Mouse (Mus musculus): ENCODE data around the gene Phf23. TPM values are rescaled to one million over a fixed set of nuclear protein-coding genes. Genes with fewer than 3 reads are reported as not detected.
A peak's percentile ranks its signal among the peaks of the same experiment; 100 is the strongest.

Gene Phf23
- polyA plus RNA-seq, 1 experiment from 2014 or later, result 82.2 TPM

DNA sequence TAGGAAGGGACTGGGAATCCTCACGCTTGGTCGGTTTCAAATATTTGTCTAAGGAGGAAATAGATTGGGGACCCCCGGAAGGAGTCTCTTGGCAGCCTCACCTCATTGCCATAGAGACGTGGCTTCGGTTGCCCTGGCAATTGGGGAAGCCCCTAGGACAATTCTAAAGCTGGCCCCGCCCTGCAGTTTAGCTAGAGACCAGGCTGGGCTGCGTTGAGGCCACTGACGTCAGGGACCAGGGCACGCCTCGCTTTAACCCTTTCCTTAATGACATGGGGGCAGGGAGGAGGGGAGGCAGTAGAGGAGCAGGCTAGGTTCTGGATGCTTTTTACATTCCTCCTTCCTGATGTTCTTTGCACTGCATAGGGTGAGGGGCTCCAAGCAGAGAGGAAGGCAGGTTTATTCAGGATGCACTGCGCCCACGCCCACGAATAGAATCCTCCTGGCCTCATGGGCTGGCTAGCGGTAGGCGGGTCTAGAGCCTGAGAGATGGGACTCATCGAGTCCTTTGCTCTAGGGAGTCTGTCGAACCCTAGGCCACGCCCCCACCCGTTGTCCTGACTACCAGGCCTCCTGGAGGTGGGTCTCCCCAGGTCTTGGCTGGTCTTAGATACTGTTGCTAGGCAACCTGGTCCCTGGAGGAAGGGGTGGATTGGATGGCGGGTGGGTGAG is 33.7 kb downstream of the Phf23 start:
- peak overlapping the region; percentile 74 for H3K4me2 ChIP-seq (replicated peaks)
- H3K27ac ChIP-seq, result peak overlapping the region; percentile 96
- H3K36me3 ChIP-seq, result peaks cover 37% of the 10 kb centered on the region
- H3K9me3 ChIP-seq, result no peaks in the 10 kb centered on the region
- ATAC-seq, result peak; percentile 96
- H3K9ac ChIP-seq (replicated peaks), result peak overlapping the region; percentile 67
- peaks cover 67% of the 10 kb centered on the region for H3K4me1 ChIP-seq (replicated peaks)
- no peaks in the 10 kb centered on the region for H3K27me3 ChIP-seq
- 0% methylated on average over 20 of the region's 20 CpGs for WGBS
- peak overlapping the region; percentile 43 for H3K4me3 ChIP-seq (replicated peaks)

GRCm38 (mm10) chr11:70029829-70030550 is 34.4 kb downstream of the Phf23 start:
- 16% methylated on average over 11 of the region's 11 CpGs for WGBS
- peak; percentile 49 for ATAC-seq
- no peaks in the 10 kb centered on the region for H3K9me3 ChIP-seq
- peaks cover 42% of the 10 kb centered on the region for H3K36me3 ChIP-seq
- peak overlapping the region; percentile 74 for H3K4me2 ChIP-seq (replicated peaks)
- no peaks in the 10 kb centered on the region for H3K27me3 ChIP-seq
- H3K27ac ChIP-seq, result peak overlapping the region; percentile 96
- H3K4me3 ChIP-seq (replicated peaks), result peak overlapping the region; percentile 43
- H3K4me1 ChIP-seq (replicated peaks), result peaks cover 60% of the 10 kb centered on the region
- peak overlapping the region; percentile 67 for H3K9ac ChIP-seq (replicated peaks)

- Histone ChIP-seq H3K9ac (replicated peaks) (peak overlapping the region; percentile 67), H3K4me2 (replicated peaks) (peak overlapping the region; percentile 74), H3K27ac (peak overlapping the region; percentile 96), H3K36me3 (peaks cover 45% of the 10 kb centered on the region), H3K4me3 (replicated peaks) (peak overlapping the region; percentile 43), H3K4me1 (replicated peaks) (peaks cover 52% of the 10 kb centered on the region), H3K27me3 (no peaks in the 10 kb centered on the region), H3K9me3 (no peaks in the 10 kb centered on the region)
- ATAC-seq, result no peak
- WGBS, result 90% methylated on average over 28 of the region's 28 CpGs
Measured at GRCm38 (mm10) chr11:70030651-70031320, 35.2 kb downstream of the Phf23 start.

DNA sequence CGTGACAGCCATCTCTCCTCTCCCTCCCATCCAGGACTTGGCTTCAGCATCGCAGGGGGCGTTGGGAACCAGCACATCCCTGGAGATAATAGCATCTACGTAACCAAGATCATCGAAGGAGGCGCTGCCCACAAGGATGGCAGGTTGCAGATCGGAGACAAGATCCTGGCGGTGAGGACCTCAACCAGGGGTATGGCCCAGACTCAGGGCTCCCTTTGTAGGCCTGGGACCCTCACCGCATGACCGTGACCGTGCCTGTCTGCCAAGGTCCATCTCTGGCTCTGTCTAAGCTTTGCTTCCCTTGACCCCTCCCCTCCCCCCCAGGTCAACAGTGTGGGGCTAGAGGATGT is 35.7 kb downstream of the Phf23 start:
- H3K9me3 ChIP-seq, result no peaks in the 10 kb centered on the region
- 95% methylated on average over 11 of the region's 11 CpGs for WGBS
- no peak overlapping the region; the same call in 1 of the 2 replicates for H3K4me2 ChIP-seq (replicated peaks)
- H3K9ac ChIP-seq (replicated peaks), result no peak overlapping the region
- peaks cover 45% of the 10 kb centered on the region for H3K36me3 ChIP-seq
- H3K4me1 ChIP-seq (replicated peaks), result peaks cover 47% of the 10 kb centered on the region
- ATAC-seq, result no peak
- no peak overlapping the region for H3K27ac ChIP-seq
- H3K27me3 ChIP-seq, result no peaks in the 10 kb centered on the region
- H3K4me3 ChIP-seq (replicated peaks), result no peak overlapping the region

GRCm38 (mm10) chr11:70038174-70038573 is 42.6 kb downstream of the Phf23 start:
- no peaks in the 10 kb centered on the region for H3K4me1 ChIP-seq (replicated peaks)
- H3K4me3 ChIP-seq (replicated peaks), result no peak overlapping the region
- no peaks in the 10 kb centered on the region for H3K27me3 ChIP-seq
- H3K9me3 ChIP-seq, result no peaks in the 10 kb centered on the region
- H3K9ac ChIP-seq (replicated peaks), result no peak overlapping the region
- no peak overlapping the region for H3K4me2 ChIP-seq (replicated peaks)
- no peak overlapping the region for H3K27ac ChIP-seq
- ATAC-seq, result no peak
- WGBS, result 85% methylated on average over 7 of the region's 7 CpGs
- peaks cover 76% of the 10 kb centered on the region for H3K36me3 ChIP-seq

- Histone ChIP-seq H3K36me3 (peaks cover 78% of the 10 kb centered on the region), H3K4me2 (replicated peaks) (no peak overlapping the region), H3K27ac (no peak overlapping the region), H3K9me3 (no peaks in the 10 kb centered on the region), H3K9ac (replicated peaks) (no peak overlapping the region), H3K4me1 (replicated peaks) (0 out of 2 replicates have a peak, but pooled peaks cover 6% of the 10 kb centered on the region), H3K27me3 (no peaks in the 10 kb centered on the region), H3K4me3 (replicated peaks) (no peak overlapping the region)
- no peak for ATAC-seq
- 95% methylated on average over 10 of the region's 10 CpGs for WGBS
Measured at GRCm38 (mm10) chr11:70039631-70040030, 44.1 kb downstream of the Phf23 start.

DNA sequence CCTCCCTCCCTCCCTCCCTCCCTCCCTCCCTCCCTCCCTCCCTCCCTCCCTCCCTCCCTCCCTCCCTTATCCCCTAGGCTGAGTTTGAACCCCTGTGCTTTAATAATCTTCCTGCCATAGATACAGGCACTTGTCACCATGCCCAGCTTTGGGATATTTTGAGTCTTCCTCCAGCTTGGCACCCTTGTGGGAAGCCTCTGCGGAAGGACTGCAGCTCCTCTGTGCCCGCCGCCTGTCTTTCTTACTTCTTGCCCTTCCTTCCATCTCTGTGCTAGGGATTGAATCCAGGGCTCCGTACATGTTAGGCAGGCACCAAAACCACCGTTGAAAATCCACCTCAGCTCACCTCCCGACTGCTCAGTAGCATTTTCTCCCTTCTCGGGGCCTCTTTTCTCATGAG is 44.6 kb downstream of the Phf23 start:
- Histone ChIP-seq H3K27me3 (no peaks in the 10 kb centered on the region), H3K9ac (replicated peaks) (no peak overlapping the region), H3K27ac (no peak overlapping the region), H3K9me3 (no peaks in the 10 kb centered on the region), H3K4me1 (replicated peaks) (0 out of 2 replicates have a peak, but pooled peaks cover 6% of the 10 kb centered on the region), H3K36me3 (peaks cover 78% of the 10 kb centered on the region), H3K4me3 (replicated peaks) (no peak overlapping the region), H3K4me2 (replicated peaks) (no peak overlapping the region)
- 90% methylated on average over 7 of the region's 7 CpGs for WGBS
- ATAC-seq, result no peak

- WGBS, result 91% methylated on average over 23 of the region's 23 CpGs
- H3K4me3 ChIP-seq (replicated peaks), result no peak overlapping the region
- no peak for ATAC-seq
- no peak overlapping the region for H3K9ac ChIP-seq (replicated peaks)
- no peaks in the 10 kb centered on the region for H3K27me3 ChIP-seq
- no peak overlapping the region for H3K27ac ChIP-seq
- no peaks in the 10 kb centered on the region for H3K9me3 ChIP-seq
- 0 out of 2 replicates have a peak, but pooled peaks cover 6% of the 10 kb centered on the region for H3K4me1 ChIP-seq (replicated peaks)
- H3K36me3 ChIP-seq, result peaks cover 76% of the 10 kb centered on the region
- H3K4me2 ChIP-seq (replicated peaks), result no peak overlapping the region
Measured at GRCm38 (mm10) chr11:70042309-70043085, 46.9 kb downstream of the Phf23 start.

DNA sequence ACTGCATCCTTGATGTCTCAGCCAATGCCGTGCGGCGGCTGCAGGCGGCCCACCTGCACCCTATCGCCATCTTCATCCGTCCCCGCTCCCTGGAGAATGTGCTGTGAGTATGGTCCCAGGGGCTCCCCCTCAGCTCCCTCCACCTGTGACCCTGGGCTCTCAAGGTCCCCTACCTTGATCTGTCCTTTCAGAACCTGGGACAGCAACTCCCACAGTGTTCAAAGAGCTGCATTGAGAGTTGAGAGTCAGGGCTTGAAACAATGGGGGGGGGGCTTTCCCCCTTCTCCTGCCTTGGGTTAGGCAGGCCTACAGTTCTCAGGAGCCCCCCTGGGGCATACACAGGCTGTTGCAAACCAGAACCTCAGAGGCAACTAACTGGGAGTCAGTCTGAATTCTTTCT is 48.1 kb downstream of the Phf23 start:
- ATAC-seq, result no peak
- H3K4me1 ChIP-seq (replicated peaks), result 0 out of 2 replicates have a peak, but pooled peaks cover 6% of the 10 kb centered on the region
- no peak overlapping the region for H3K4me2 ChIP-seq (replicated peaks)
- H3K9me3 ChIP-seq, result no peaks in the 10 kb centered on the region
- peaks cover 65% of the 10 kb centered on the region for H3K36me3 ChIP-seq
- no peak overlapping the region for H3K4me3 ChIP-seq (replicated peaks)
- no peak overlapping the region for H3K27ac ChIP-seq
- WGBS, result 81% methylated on average over 7 of the region's 7 CpGs
- H3K9ac ChIP-seq (replicated peaks), result no peak overlapping the region
- no peaks in the 10 kb centered on the region for H3K27me3 ChIP-seq

DNA sequence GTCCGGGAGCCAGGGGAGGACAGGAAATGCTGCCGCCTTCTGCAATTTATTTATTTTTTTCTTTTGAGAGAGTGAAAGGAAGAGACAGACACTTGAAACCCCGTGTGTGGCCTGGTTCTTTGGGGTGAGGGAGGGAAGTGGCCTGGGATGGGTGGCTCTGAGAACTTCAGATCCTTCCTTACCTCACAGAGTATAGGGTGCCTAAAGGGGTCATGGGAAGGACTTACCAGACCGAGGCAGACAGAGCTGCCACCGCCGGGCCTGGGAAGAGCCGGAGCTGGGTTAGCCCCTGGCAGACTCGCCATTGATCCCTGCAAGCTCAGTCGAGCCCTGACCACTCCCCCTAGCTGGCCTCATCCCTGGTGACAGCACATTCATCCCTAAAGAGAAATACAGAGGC is 49.9 kb downstream of the Phf23 start:
- WGBS, result 34% methylated on average over 9 of the region's 9 CpGs
- Histone ChIP-seq H3K27ac (0 out of 2 replicates have a peak overlapping the region, but pooled peaks have one; percentile 27), H3K4me2 (replicated peaks) (no peak overlapping the region), H3K4me1 (replicated peaks) (0 out of 2 replicates have a peak, but pooled peaks cover 6% of the 10 kb centered on the region), H3K4me3 (replicated peaks) (no peak overlapping the region), H3K9ac (replicated peaks) (no peak overlapping the region), H3K9me3 (no peaks in the 10 kb centered on the region), H3K36me3 (peaks cover 49% of the 10 kb centered on the region), H3K27me3 (no peaks in the 10 kb centered on the region)
- ATAC-seq, result no peak

DNA sequence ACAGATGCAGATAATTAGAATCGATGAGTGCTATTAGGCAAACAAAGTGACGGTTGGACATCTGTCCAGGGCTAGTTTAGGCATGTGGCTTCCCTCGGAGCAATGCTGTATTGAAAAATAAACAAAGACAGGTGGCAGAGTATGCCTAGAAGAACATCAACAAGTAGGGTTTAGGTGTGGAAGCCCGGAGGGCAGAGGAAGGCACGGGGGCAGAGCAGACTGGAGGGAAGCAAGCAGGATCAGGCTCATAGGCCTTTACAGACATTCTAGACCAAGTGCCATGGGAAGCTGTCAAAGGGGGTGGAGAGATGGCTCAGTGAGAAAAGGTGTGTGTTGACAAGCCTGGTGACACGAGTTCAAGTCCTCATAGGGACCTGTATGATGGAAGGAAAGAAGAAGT is 53.8 kb downstream of the Phf23 start:
- no peaks in the 10 kb centered on the region for H3K9me3 ChIP-seq
- no peak overlapping the region for H3K4me3 ChIP-seq (replicated peaks)
- WGBS, result 77% methylated on average over 6 of the region's 6 CpGs
- H3K9ac ChIP-seq (replicated peaks), result no peak overlapping the region
- peaks cover 11% of the 10 kb centered on the region for H3K36me3 ChIP-seq
- no peak overlapping the region for H3K27ac ChIP-seq
- no peaks in the 10 kb centered on the region for H3K27me3 ChIP-seq
- ATAC-seq, result no peak
- H3K4me1 ChIP-seq (replicated peaks), result no peaks in the 10 kb centered on the region
- H3K4me2 ChIP-seq (replicated peaks), result no peak overlapping the region
